Mouse (Mus musculus) E14TG2a.4 (cell line): Measurements from ENCODE around the gene Map2k2.

Experiments used
- CTCF ChIP-seq: conservative IDR thresholded peaks from 2 replicates; pipeline ENCODE4 v1.5.1; 2014; ENCODE audit warnings: low read length
- NANOG ChIP-seq: IDR thresholded peaks from 2 replicates; pipeline ENCODE4 v1.6.1; 2014; ENCODE audit warnings: borderline replicate concordance, low read length, mixed read lengths

- TF ChIP-seq CTCF (no peak), NANOG (no peak)
Observed at GRCm38 (mm10) chr10:81182336-81183333, 76.9 kb downstream of the Map2k2 start, which contains the start of gene Dapk3.
